Mouse (Mus musculus) liver, embryonic 14.5 days (tissue): ENCODE results near the gene Srgap2. TPM values are rescaled to one million over a fixed set of nuclear protein-coding genes. Genes with fewer than 3 reads are reported as not detected.
A peak's percentile ranks its signal among the peaks of the same experiment; 100 is the strongest.
"Not testable (repeated sequence)": the region's sequence is repeated elsewhere in the genome, so short reads cannot be mapped to it uniquely, and the experiment has no call there.

Experiments used
- ATAC-seq: fragments of 200-750 bp; cut with Nextera tagmentation; 2 replicates; pipeline ENCODE4 v1.8.0; 2017; ENCODE audit warnings: moderate number of reproducible peaks, mild to moderate bottlenecking, moderate library complexity; ENCODE audit not compliant: insufficient read depth
- DNase-seq, 3 experiments: peaks; one replicate each; pipeline ENCODE4 v3.0.0-alpha.2; 2012 to 2013; ENCODE audit warnings: low read depth in 3 of 3, low spot score in 3 of 3
- H3K27ac ChIP-seq: fragments of 300-500 bp; sonication (generic); 2 replicates; pipeline ENCODE4 v1.5.1; 2014; ENCODE audit warnings: moderate library complexity, mild to moderate bottlenecking, control low read depth, inconsistent platforms
- H3K27me3 ChIP-seq: fragments of 300-500 bp; sonication (generic); 2 replicates; pipeline ENCODE4 v1.6.1; 2014; ENCODE audit warnings: mild to moderate bottlenecking, low read length, moderate library complexity; ENCODE audit not compliant: control insufficient read depth, insufficient read depth
- H3K36me3 ChIP-seq: fragments of 300-500 bp; sonication (generic); replicated peaks from 2 replicates; pipeline ENCODE4 v1.6.1; 2014; ENCODE audit warnings: low read depth; ENCODE audit not compliant: control insufficient read depth, insufficient read depth
- H3K4me1 ChIP-seq, 2 experiments: fragments of 200-500 bp in 1 of 2; fragments of 300-500 bp in 1 of 2; sonication (generic) in 1 of 2; replicated peaks; 2 replicates each; pipeline ENCODE4 v1.6.1; 2012 to 2014; ENCODE audit warnings: antibody characterized with exemption in 1 of 2, inconsistent platforms in 1 of 2, low read length in 1 of 2; ENCODE audit not compliant: control insufficient read depth in 2 of 2, insufficient read depth in 2 of 2
- H3K4me2 ChIP-seq: fragments of 300-500 bp; sonication (generic); 2 replicates; pipeline ENCODE4 v1.6.1; 2014; ENCODE audit warnings: low read depth, mild to moderate bottlenecking, control low read depth, moderate library complexity
- H3K4me3 ChIP-seq, 2 experiments: fragments of 200-500 bp in 1 of 2; fragments of 300-500 bp in 1 of 2; sonication (generic) in 1 of 2; 2 replicates each; pipeline ENCODE4 v1.5.1; 2012 to 2014; ENCODE audit warnings: low read depth in 2 of 2, low read length in 2 of 2, mild to moderate bottlenecking in 2 of 2, control low read depth in 1 of 2, inconsistent platforms in 1 of 2, moderate library complexity in 1 of 2; ENCODE audit not compliant: insufficient read depth in 1 of 2
- H3K9ac ChIP-seq: fragments of 300-500 bp; sonication (generic); replicated peaks from 2 replicates; pipeline ENCODE4 v1.6.1; 2014; ENCODE audit warnings: mild to moderate bottlenecking, control low read depth, moderate library complexity
- H3K9me3 ChIP-seq: fragments of 300-500 bp; sonication (generic); 2 replicates; pipeline ENCODE4 v1.6.1; 2016; ENCODE audit warnings: low read length, mixed read lengths; ENCODE audit not compliant: control insufficient read depth
- CTCF ChIP-seq: IDR thresholded peaks from 2 replicates; pipeline ENCODE4 v1.5.1; 2016; ENCODE audit warnings: antibody characterized with exemption, low read depth, control low read depth
- EP300 ChIP-seq: IDR thresholded peaks from 2 replicates; pipeline ENCODE4 v1.6.1; 2016; ENCODE audit warnings: antibody characterized with exemption, low read depth
- whole genome bisulfite sequencing: fragments of 180-500 bp; shearing (Covaris S2); extraction: QIAGEN DNeasy Blood & Tissue Kit; methylation state at CpG from one replicate; pipeline ENCODE4 v1.1.7; 2014; ENCODE audit not compliant: insufficient replicate concordance; 5-methylcytosine and 5-hydroxymethylcytosine counted together
- polyA plus RNA-seq, 2 experiments: library from polyadenylated mRNA; depleted of rRNA in 1 of 2; stranded (reverse) in 1 of 2; unstranded in 1 of 2; fragments of >200 nt; fragmentation: Nextera tagmentation in 1 of 2; extraction: Ambion mirVana in 1 of 2; gene quantifications; 2 replicates each; pipeline versions ENCODE4 v1.2.1 to v1.2.3; 2012 to 2014

The Srgap2 gene
- polyA plus RNA-seq, 2 experiments: 3.9 to 4.9 TPM

- no peaks in the 10 kb centered on the region for H3K4me1 ChIP-seq
- no peak overlapping the region for H3K9ac ChIP-seq
- no peak overlapping the region for H3K4me3 ChIP-seq
- H3K9me3 ChIP-seq: no peaks in the 10 kb centered on the region
- 65% methylated on average over 3 of the region's 3 CpGs for WGBS
- H3K27ac ChIP-seq: no peak overlapping the region
- H3K4me2 ChIP-seq: no peak overlapping the region
- TF ChIP-seq CTCF: no peak
- TF ChIP-seq EP300: no peak
- ATAC-seq (no peak), DNase-seq (no peak)
- H3K36me3 ChIP-seq: peaks cover 5% of the 10 kb centered on the region
- no peaks in the 10 kb centered on the region for H3K27me3 ChIP-seq
Observed at GRCm38 (mm10) chr1:131335604-131336003, 191.5 kb downstream of the Srgap2 start.

- Histone ChIP-seq H3K27me3 (no peaks in the 10 kb centered on the region), H3K27ac (no peak overlapping the region), H3K9me3 (no peaks in the 10 kb centered on the region), H3K36me3 (peaks cover 5% of the 10 kb centered on the region), H3K4me2 (no peak overlapping the region), H3K4me1 (no peaks in the 10 kb centered on the region), H3K9ac (no peak overlapping the region), H3K4me3 (no peak overlapping the region)
- ATAC-seq (no peak), DNase-seq (no peak)
- 73% methylated on average over 1 of the region's 1 CpGs for WGBS
- TF ChIP-seq EP300 (no peak), CTCF (no peak)
Observed at GRCm38 (mm10) chr1:131331180-131331579, 196.0 kb downstream of the Srgap2 start.

- not testable (repeated sequence) for H3K9ac ChIP-seq, ATAC-seq, H3K4me1 ChIP-seq, H3K27me3 ChIP-seq, H3K4me2 ChIP-seq, H3K27ac ChIP-seq, H3K9me3 ChIP-seq, H3K36me3 ChIP-seq, H3K4me3 ChIP-seq
- WGBS: 73% methylated on average over 1 of the region's 1 CpGs
- peak; percentile 65 for TF ChIP-seq CTCF
- DNase-seq: peak in 1 of 3 experiments; percentile 4
Observed at GRCm38 (mm10) chr1:131329093-131329492, 198.1 kb downstream of the Srgap2 start.

- no peak overlapping the region for H3K27ac ChIP-seq
- no peaks in the 10 kb centered on the region for H3K9me3 ChIP-seq
- H3K36me3 ChIP-seq: no peaks in the 10 kb centered on the region; the same call in none of the 2 replicates
- no peak for DNase-seq
- H3K27me3 ChIP-seq: no peaks in the 10 kb centered on the region
- H3K4me2 ChIP-seq: no peak overlapping the region
- no peak for ATAC-seq
- no peak overlapping the region for H3K9ac ChIP-seq
- 71% methylated on average over 1 of the region's 1 CpGs for WGBS
- H3K4me3 ChIP-seq: no peak overlapping the region
- TF ChIP-seq CTCF (no peak), EP300 (no peak)
- no peaks in the 10 kb centered on the region for H3K4me1 ChIP-seq
Observed at GRCm38 (mm10) chr1:131327167-131327566, 200.0 kb downstream of the Srgap2 start.

GRCm38 (mm10) chr1:131324816-131325463 is 202.2 kb downstream of the Srgap2 start:
- ATAC-seq: no peak
- whole genome bisulfite sequencing: 50% methylated on average over 3 of the region's 3 CpGs

More at GRCm38 (mm10) chr1:131324816-131325463, 202.2 kb downstream of the Srgap2 start:
- H3K36me3 ChIP-seq: no peaks in the 10 kb centered on the region; the same call in none of the 2 replicates
- H3K27ac ChIP-seq: no peak overlapping the region
- DNase-seq: no peak
- TF ChIP-seq CTCF: no peak
- no peak for TF ChIP-seq EP300
- H3K4me1 ChIP-seq: no peaks in the 10 kb centered on the region
- no peak overlapping the region for H3K4me3 ChIP-seq
- no peak overlapping the region for H3K4me2 ChIP-seq
- no peaks in the 10 kb centered on the region for H3K9me3 ChIP-seq
- H3K9ac ChIP-seq: no peak overlapping the region
- H3K27me3 ChIP-seq: no peaks in the 10 kb centered on the region
